Mouse (Mus musculus): ENCODE results near the gene Tmbim1. TPM values are rescaled to one million over a fixed set of nuclear protein-coding genes. Genes with fewer than 3 reads are reported as not detected.

The Tmbim1 gene
- polyA plus RNA-seq, 1 experiment from 2014 or later = 7.0 TPM

- 96% methylated on average over 10 of the region's 10 CpGs for WGBS
Observed at GRCm38 (mm10) chr1:74278538-74278937, 26.9 kb downstream of the Tmbim1 start, which contains the start of gene Gpbar1. TSS of gene Gpbar1 (plus strand) at chr1:74278550.

GRCm38 (mm10) chr1:74277883-74278537, 27.4 kb downstream of the Tmbim1 start:
- ATAC-seq (ENCODE audit: low FRiP score) = no peak
- DNase-seq (ENCODE audit: low spot score, missing footprints) = no peak
- no peak overlapping the region for H3K4me3 ChIP-seq (ENCODE audit: low read depth, low read length)
- no peak overlapping the region for H3K4me2 ChIP-seq
- no peaks in the 10 kb centered on the region; the same call in 1 of the 2 replicates for H3K4me1 ChIP-seq (ENCODE audit: control insufficient read depth, insufficient read depth, low read length)
- peaks cover 25% of the 10 kb centered on the region for H3K36me3 ChIP-seq (ENCODE audit: control insufficient read depth, insufficient read depth, low read length)
- no peaks in the 10 kb centered on the region for H3K27me3 ChIP-seq (ENCODE audit: control insufficient read depth, insufficient read depth, low read length)
- H3K9me3 ChIP-seq (ENCODE audit: control insufficient read depth, low read length) = no peaks in the 10 kb centered on the region
- no peak overlapping the region for H3K27ac ChIP-seq (ENCODE audit: low read depth, low read length)
- WGBS = 62% methylated on average over 8 of the region's 8 CpGs
- no peak overlapping the region; the same call in 1 of the 2 replicates for H3K9ac ChIP-seq (ENCODE audit: low read length)

More at GRCm38 (mm10) chr1:74278538-74278937, 26.9 kb downstream of the Tmbim1 start, which contains the start of gene Gpbar1:
- Histone ChIP-seq H3K9ac (ENCODE audit: low read length) (no peak within 1 kb of the TSS; the same call in 1 of the 2 replicates), H3K4me3 (ENCODE audit: low read depth, low read length) (no peak within 1 kb of the TSS), H3K36me3 (ENCODE audit: control insufficient read depth, insufficient read depth, low read length) (peaks cover 25% of the 10 kb centered on the region), H3K9me3 (ENCODE audit: control insufficient read depth, low read length) (no peaks in the 10 kb centered on the region), H3K27me3 (ENCODE audit: control insufficient read depth, insufficient read depth, low read length) (no peaks in the 10 kb centered on the region), H3K4me1 (ENCODE audit: control insufficient read depth, insufficient read depth, low read length) (peaks cover under 1% of the 10 kb centered on the region), H3K4me2 (no peak within 1 kb of the TSS), H3K27ac (ENCODE audit: low read depth, low read length) (no peak within 1 kb of the TSS)
- no peak for DNase-seq (ENCODE audit: low spot score, missing footprints)
- ATAC-seq (ENCODE audit: low FRiP score) = no peak; the same call in 1 of the 2 replicates

GRCm38 (mm10) chr1:74277041-74277440, 28.4 kb downstream of the Tmbim1 start:
- 60% methylated on average over 6 of the region's 6 CpGs for WGBS
- Histone ChIP-seq H3K27ac (ENCODE audit: low read depth, low read length) (no peak overlapping the region), H3K9me3 (ENCODE audit: control insufficient read depth, low read length) (no peaks in the 10 kb centered on the region), H3K4me2 (no peak overlapping the region), H3K36me3 (ENCODE audit: control insufficient read depth, insufficient read depth, low read length) (peaks cover 16% of the 10 kb centered on the region), H3K27me3 (ENCODE audit: control insufficient read depth, insufficient read depth, low read length) (no peaks in the 10 kb centered on the region), H3K4me3 (ENCODE audit: low read depth, low read length) (no peak overlapping the region), H3K4me1 (ENCODE audit: control insufficient read depth, insufficient read depth, low read length) (no peaks in the 10 kb centered on the region; the same call in 1 of the 2 replicates), H3K9ac (ENCODE audit: low read length) (no peak overlapping the region)
- ATAC-seq (ENCODE audit: low FRiP score) (no peak), DNase-seq (ENCODE audit: low spot score, missing footprints) (no peak)

GRCm38 (mm10) chr1:74275015-74275414, 30.4 kb downstream of the Tmbim1 start:
- WGBS = 51% methylated on average over 9 of the region's 9 CpGs
- ATAC-seq (ENCODE audit: low FRiP score) = no peak

GRCm38 (mm10) chr1:74271659-74272058, 33.8 kb downstream of the Tmbim1 start:
- DNase-seq (ENCODE audit: low spot score, missing footprints) (no peak), ATAC-seq (ENCODE audit: low FRiP score) (no peak)
- H3K4me3 ChIP-seq (ENCODE audit: low read depth, low read length) = no peak overlapping the region
- no peak overlapping the region for H3K27ac ChIP-seq (ENCODE audit: low read depth, low read length)
- no peaks in the 10 kb centered on the region for H3K27me3 ChIP-seq (ENCODE audit: control insufficient read depth, insufficient read depth, low read length)
- H3K4me2 ChIP-seq = no peak overlapping the region
- 90% methylated on average over 4 of the region's 4 CpGs for WGBS
- peaks cover 15% of the 10 kb centered on the region for H3K36me3 ChIP-seq (ENCODE audit: control insufficient read depth, insufficient read depth, low read length)
- no peaks in the 10 kb centered on the region for H3K4me1 ChIP-seq (ENCODE audit: control insufficient read depth, insufficient read depth, low read length)
- no peak overlapping the region for H3K9ac ChIP-seq (ENCODE audit: low read length)
- H3K9me3 ChIP-seq (ENCODE audit: control insufficient read depth, low read length) = no peaks in the 10 kb centered on the region

More at GRCm38 (mm10) chr1:74275015-74275414, 30.4 kb downstream of the Tmbim1 start:
- no peak overlapping the region for H3K9ac ChIP-seq (ENCODE audit: low read length)
- no peaks in the 10 kb centered on the region; the same call in 1 of the 2 replicates for H3K4me1 ChIP-seq (ENCODE audit: control insufficient read depth, insufficient read depth, low read length)
- H3K36me3 ChIP-seq (ENCODE audit: control insufficient read depth, insufficient read depth, low read length) = 0 out of 2 replicates have a peak, but pooled peaks cover 2% of the 10 kb centered on the region
- no peak overlapping the region for H3K4me2 ChIP-seq
- no peak for DNase-seq (ENCODE audit: low spot score, missing footprints)
- no peaks in the 10 kb centered on the region for H3K9me3 ChIP-seq (ENCODE audit: control insufficient read depth, low read length)
- no peak overlapping the region for H3K4me3 ChIP-seq (ENCODE audit: low read depth, low read length)
- H3K27ac ChIP-seq (ENCODE audit: low read depth, low read length) = no peak overlapping the region
- H3K27me3 ChIP-seq (ENCODE audit: control insufficient read depth, insufficient read depth, low read length) = no peaks in the 10 kb centered on the region

GRCm38 (mm10) chr1:74268750-74269149, 36.7 kb downstream of the Tmbim1 start:
- WGBS = 85% methylated on average over 8 of the region's 8 CpGs

GRCm38 (mm10) chr1:74262510-74262909, 42.9 kb downstream of the Tmbim1 start:
- H3K4me1 ChIP-seq (ENCODE audit: control insufficient read depth, insufficient read depth, low read length) = no peaks in the 10 kb centered on the region
- H3K4me3 ChIP-seq (ENCODE audit: low read depth, low read length) = no peak overlapping the region
- no peak overlapping the region for H3K4me2 ChIP-seq
- no peak for ATAC-seq (ENCODE audit: low FRiP score)
- no peak overlapping the region for H3K27ac ChIP-seq (ENCODE audit: low read depth, low read length)
- no peak for DNase-seq (ENCODE audit: low spot score, missing footprints)
- 91% methylated on average over 6 of the region's 6 CpGs for WGBS
- no peaks in the 10 kb centered on the region for H3K27me3 ChIP-seq (ENCODE audit: control insufficient read depth, insufficient read depth, low read length)
- H3K9ac ChIP-seq (ENCODE audit: low read length) = no peak overlapping the region
- no peaks in the 10 kb centered on the region for H3K9me3 ChIP-seq (ENCODE audit: control insufficient read depth, low read length)
- H3K36me3 ChIP-seq (ENCODE audit: control insufficient read depth, insufficient read depth, low read length) = peaks cover 31% of the 10 kb centered on the region

More at GRCm38 (mm10) chr1:74268750-74269149, 36.7 kb downstream of the Tmbim1 start:
- Histone ChIP-seq H3K27me3 (ENCODE audit: control insufficient read depth, insufficient read depth, low read length) (no peaks in the 10 kb centered on the region), H3K9ac (ENCODE audit: low read length) (no peak overlapping the region), H3K27ac (ENCODE audit: low read depth, low read length) (no peak overlapping the region), H3K4me1 (ENCODE audit: control insufficient read depth, insufficient read depth, low read length) (no peaks in the 10 kb centered on the region), H3K36me3 (ENCODE audit: control insufficient read depth, insufficient read depth, low read length) (peaks cover 32% of the 10 kb centered on the region), H3K4me2 (no peak overlapping the region), H3K4me3 (ENCODE audit: low read depth, low read length) (no peak overlapping the region), H3K9me3 (ENCODE audit: control insufficient read depth, low read length) (no peaks in the 10 kb centered on the region)
- DNase-seq (ENCODE audit: low spot score, missing footprints) (no peak), ATAC-seq (ENCODE audit: low FRiP score) (no peak)

GRCm38 (mm10) chr1:74256782-74257181, 48.6 kb downstream of the Tmbim1 start:
- H3K36me3 ChIP-seq (ENCODE audit: control insufficient read depth, insufficient read depth, low read length) = peaks cover 14% of the 10 kb centered on the region
- 75% methylated on average over 4 of the region's 4 CpGs for WGBS
- no peaks in the 10 kb centered on the region for H3K27me3 ChIP-seq (ENCODE audit: control insufficient read depth, insufficient read depth, low read length)
- no peaks in the 10 kb centered on the region for H3K9me3 ChIP-seq (ENCODE audit: control insufficient read depth, low read length)
- no peaks in the 10 kb centered on the region for H3K4me1 ChIP-seq (ENCODE audit: control insufficient read depth, insufficient read depth, low read length)
- H3K27ac ChIP-seq (ENCODE audit: low read depth, low read length) = no peak overlapping the region
- DNase-seq (ENCODE audit: low spot score, missing footprints) = no peak
- no peak overlapping the region for H3K9ac ChIP-seq (ENCODE audit: low read length)
- ATAC-seq (ENCODE audit: low FRiP score) = no peak
- no peak overlapping the region for H3K4me3 ChIP-seq (ENCODE audit: low read depth, low read length)
- H3K4me2 ChIP-seq = no peak overlapping the region

- Histone ChIP-seq H3K9me3 (ENCODE audit: control insufficient read depth, low read length) (no peaks in the 10 kb centered on the region), H3K27ac (ENCODE audit: low read depth, low read length) (no peak overlapping the region), H3K36me3 (ENCODE audit: control insufficient read depth, insufficient read depth, low read length) (peaks cover 21% of the 10 kb centered on the region), H3K4me1 (ENCODE audit: control insufficient read depth, insufficient read depth, low read length) (no peaks in the 10 kb centered on the region), H3K9ac (ENCODE audit: low read length) (no peak overlapping the region), H3K27me3 (ENCODE audit: control insufficient read depth, insufficient read depth, low read length) (no peaks in the 10 kb centered on the region), H3K4me2 (no peak overlapping the region), H3K4me3 (ENCODE audit: low read depth, low read length) (no peak overlapping the region)
- ATAC-seq (ENCODE audit: low FRiP score) (no peak), DNase-seq (ENCODE audit: low spot score, missing footprints) (no peak)
- WGBS = 96% methylated on average over 8 of the region's 8 CpGs
Observed at GRCm38 (mm10) chr1:74255704-74256345, 49.6 kb downstream of the Tmbim1 start.
